Comparison of ENCODE assay signal across 29 mouse cellular contexts in the genomic region with DNA sequence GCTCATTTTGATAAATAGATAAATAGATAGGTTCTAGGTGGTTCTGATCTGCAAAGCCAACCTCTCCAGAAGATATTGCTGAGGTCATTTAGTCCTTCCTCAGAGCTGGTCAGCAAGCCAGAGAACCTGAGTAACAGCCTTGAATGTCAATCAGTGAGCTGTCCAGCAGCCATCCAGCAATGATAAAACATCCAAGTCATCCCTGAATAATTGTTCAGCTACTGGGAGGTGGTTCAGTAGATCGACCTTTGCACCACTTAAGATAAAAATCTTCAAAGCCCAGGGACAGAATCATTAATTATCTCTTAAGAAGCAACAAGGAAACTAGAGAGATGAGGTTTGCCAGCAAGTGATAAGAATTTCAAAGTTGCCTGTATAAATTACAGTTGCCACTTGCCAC. TPM values are rescaled to one million over a fixed set of nuclear protein-coding genes. Genes with fewer than 3 reads are reported as not detected.
"Had no signal": no experiment of that assay in that cellular context is flagged by ENCODE, and none has a peak within 500 bp of the region (broad histone marks: within the 10 kb centered on the region; RNA-seq: fewer than 3 reads in every experiment).

No protein-coding gene starts in this region.

- H3K9ac ChIP-seq: heart, embryonic 13.5 days; heart, embryonic 15.5 days; hindbrain, embryonic 13.5 days; hindbrain, embryonic 15.5 days; kidney, embryonic 15.5 days; limb, embryonic 12.5 days; liver, embryonic 13.5 days; liver, embryonic 15.5 days had no signal

- ATAC-seq: hindbrain, postnatal 0 days had no signal

- H3K9me3 ChIP-seq: heart, embryonic 13.5 days; heart, embryonic 15.5 days; hindbrain, embryonic 13.5 days; hindbrain, embryonic 15.5 days; kidney, embryonic 15.5 days; limb, embryonic 10.5 days; limb, embryonic 12.5 days; liver, embryonic 13.5 days; liver, embryonic 15.5 days had no signal

- H3K4me2 ChIP-seq: heart, embryonic 11.5 days; heart, embryonic 13.5 days; heart, embryonic 15.5 days; hindbrain, embryonic 13.5 days; hindbrain, embryonic 15.5 days; kidney, embryonic 15.5 days; limb, embryonic 12.5 days; liver, embryonic 11.5 days; liver, embryonic 13.5 days; liver, embryonic 15.5 days had no signal

- DNase-seq: gastrocnemius, postnatal 10 days; gastrocnemius, postnatal 25 days; heart, adult 11 months; heart, adult 2 months; heart, postnatal 14 days; heart, postnatal 36 days; kidney, adult 18-20 months; kidney, adult 9 months; kidney, postnatal 14 days; kidney, postnatal 36 days; layer of hippocampus, adult 9-11 months; layer of hippocampus, postnatal 36 days; liver; liver, embryonic 13.5 days had no signal

- H3K36me3 ChIP-seq: heart, embryonic 13.5 days; heart, embryonic 15.5 days; hindbrain, embryonic 13.5 days; hindbrain, embryonic 15.5 days; kidney, embryonic 15.5 days; limb, embryonic 10.5 days; limb, embryonic 12.5 days; liver, embryonic 13.5 days; liver, embryonic 15.5 days had no signal

- H3K27ac ChIP-seq: heart, adult 2 months; heart, embryonic 13.5 days; heart, embryonic 15.5 days; hindbrain, embryonic 13.5 days; hindbrain, embryonic 15.5 days; hindbrain, postnatal 0 days; kidney, embryonic 15.5 days; kidney, postnatal 0 days; limb, embryonic 10.5 days; limb, embryonic 12.5 days; liver, embryonic 13.5 days; liver, embryonic 15.5 days had no signal

- H3K4me1 ChIP-seq: heart, embryonic 13.5 days; heart, embryonic 15.5 days; hindbrain, embryonic 13.5 days; hindbrain, embryonic 15.5 days; limb, embryonic 10.5 days; limb, embryonic 12.5 days; liver, embryonic 15.5 days had no signal

- H3K27me3 ChIP-seq: heart, embryonic 13.5 days; heart, embryonic 15.5 days; hindbrain, embryonic 13.5 days; hindbrain, embryonic 15.5 days; kidney, embryonic 15.5 days; limb, embryonic 12.5 days; liver, embryonic 13.5 days; liver, embryonic 15.5 days had no signal

- H3K4me3 ChIP-seq: heart, adult 2 months; heart, embryonic 13.5 days; heart, embryonic 15.5 days; hindbrain, embryonic 13.5 days; hindbrain, embryonic 15.5 days; kidney, embryonic 15.5 days; limb, embryonic 10.5 days; limb, embryonic 12.5 days; liver, embryonic 13.5 days; liver, embryonic 15.5 days had no signal

RNA-seq across cellular contexts. Expression of gene Ntsr2, which starts 52.8 kb away (rescaled TPM):
- total RNA-seq: hematopoietic stem cell, adult 5-6 weeks had no signal
- polyA plus RNA-seq: heart, embryonic 11.5 days; heart, embryonic 13.5 days; intestine, embryonic 14.5 days; limb, embryonic 10.5 days; limb, embryonic 12.5 days; limb, embryonic 14.5 days; liver, embryonic 11.5 days; liver, embryonic 13.5 days; liver, embryonic 15.5 days had no signal
